Mouse (Mus musculus): ENCODE data around the gene Hdac4. TPM values are rescaled to one million over a fixed set of nuclear protein-coding genes. Genes with fewer than 3 reads are reported as not detected.

Hdac4 gene
- polyA plus RNA-seq, 1 experiment from 2014 or later: 15.4 TPM

GRCm38 (mm10) chr1:92050566-92050965, 144.9 kb downstream of the Hdac4 start:
- Histone ChIP-seq H3K9ac (ENCODE audit: low read length) (no peak overlapping the region), H3K9me3 (ENCODE audit: control insufficient read depth, low read length) (no peaks in the 10 kb centered on the region), H3K4me3 (ENCODE audit: control insufficient read depth in 1 of 2, insufficient read depth in 1 of 2, low read depth in 1 of 2, low read length in 2 of 2) (no peak overlapping the region), H3K4me1 (ENCODE audit: control insufficient read depth in 2 of 2, insufficient read depth in 2 of 2, low read length in 2 of 2) (peaks cover 29% of the 10 kb centered on the region in 2 experiments), H3K4me2 (ENCODE audit: low read length) (no peak overlapping the region), H3K36me3 (ENCODE audit: control insufficient read depth, insufficient read depth, low read length) (no peaks in the 10 kb centered on the region), H3K27ac (replicated peaks in 1 of 2; ENCODE audit: control insufficient read depth in 1 of 2, insufficient read depth in 1 of 2, low read depth in 2 of 2, low read length in 2 of 2) (no peak overlapping the region), H3K27me3 (ENCODE audit: control insufficient read depth, insufficient read depth, low read length) (no peaks in the 10 kb centered on the region; the same call in 1 of the 2 replicates)
- no peak for ATAC-seq (ENCODE audit: insufficient number of reproducible peaks, insufficient read depth, low FRiP score, low read depth)
- WGBS: 57% methylated on average over 3 of the region's 3 CpGs

GRCm38 (mm10) chr1:92048415-92049354, 146.8 kb downstream of the Hdac4 start:
- Histone ChIP-seq H3K36me3 (ENCODE audit: control insufficient read depth, insufficient read depth, low read length) (no peaks in the 10 kb centered on the region), H3K27ac (replicated peaks in 1 of 2; ENCODE audit: control insufficient read depth in 1 of 2, insufficient read depth in 1 of 2, low read depth in 2 of 2, low read length in 2 of 2) (no peak overlapping the region), H3K9me3 (ENCODE audit: control insufficient read depth, low read length) (no peaks in the 10 kb centered on the region), H3K9ac (ENCODE audit: low read length) (no peak overlapping the region), H3K27me3 (ENCODE audit: control insufficient read depth, insufficient read depth, low read length) (no peaks in the 10 kb centered on the region; the same call in 1 of the 2 replicates), H3K4me1 (ENCODE audit: control insufficient read depth in 2 of 2, insufficient read depth in 2 of 2, low read length in 2 of 2) (peaks cover 24 to 34% of the 10 kb centered on the region in 2 experiments), H3K4me3 (ENCODE audit: control insufficient read depth in 1 of 2, insufficient read depth in 1 of 2, low read depth in 1 of 2, low read length in 2 of 2) (no peak overlapping the region), H3K4me2 (ENCODE audit: low read length) (no peak overlapping the region)
- no peak for ATAC-seq (ENCODE audit: insufficient number of reproducible peaks, insufficient read depth, low FRiP score, low read depth)
- 61% methylated on average over 4 of the region's 4 CpGs for WGBS

GRCm38 (mm10) chr1:92045671-92046070, 149.8 kb downstream of the Hdac4 start:
- H3K4me1 ChIP-seq (ENCODE audit: control insufficient read depth in 2 of 2, insufficient read depth in 2 of 2, low read length in 2 of 2): peaks cover 16 to 35% of the 10 kb centered on the region in 2 experiments
- H3K9me3 ChIP-seq (ENCODE audit: control insufficient read depth, low read length): no peaks in the 10 kb centered on the region
- no peaks in the 10 kb centered on the region for H3K36me3 ChIP-seq (ENCODE audit: control insufficient read depth, insufficient read depth, low read length)
- 88% methylated on average over 1 of the region's 1 CpGs for WGBS
- ATAC-seq (ENCODE audit: insufficient number of reproducible peaks, insufficient read depth, low FRiP score, low read depth): no peak
- no peak overlapping the region for H3K4me2 ChIP-seq (ENCODE audit: low read length)
- H3K27ac ChIP-seq (replicated peaks in 1 of 2; ENCODE audit: control insufficient read depth in 1 of 2, insufficient read depth in 1 of 2, low read depth in 2 of 2, low read length in 2 of 2): no peak overlapping the region
- H3K4me3 ChIP-seq (ENCODE audit: control insufficient read depth in 1 of 2, insufficient read depth in 1 of 2, low read depth in 1 of 2, low read length in 2 of 2): no peak overlapping the region
- no peaks in the 10 kb centered on the region for H3K27me3 ChIP-seq (ENCODE audit: control insufficient read depth, insufficient read depth, low read length)
- no peak overlapping the region for H3K9ac ChIP-seq (ENCODE audit: low read length)

GRCm38 (mm10) chr1:92044868-92045267, 150.6 kb downstream of the Hdac4 start:
- Histone ChIP-seq H3K4me2 (ENCODE audit: low read length) (no peak overlapping the region), H3K4me1 (ENCODE audit: control insufficient read depth in 2 of 2, insufficient read depth in 2 of 2, low read length in 2 of 2) (peaks cover 14 to 35% of the 10 kb centered on the region in 2 experiments), H3K27me3 (ENCODE audit: control insufficient read depth, insufficient read depth, low read length) (no peaks in the 10 kb centered on the region), H3K27ac (replicated peaks in 1 of 2; ENCODE audit: control insufficient read depth in 1 of 2, insufficient read depth in 1 of 2, low read depth in 2 of 2, low read length in 2 of 2) (0 out of 4 replicates have a peak overlapping the region, but pooled peaks of 1 of the 2 experiments have one; percentile 1), H3K4me3 (ENCODE audit: control insufficient read depth in 1 of 2, insufficient read depth in 1 of 2, low read depth in 1 of 2, low read length in 2 of 2) (no peak overlapping the region), H3K9me3 (ENCODE audit: control insufficient read depth, low read length) (no peaks in the 10 kb centered on the region), H3K36me3 (ENCODE audit: control insufficient read depth, insufficient read depth, low read length) (no peaks in the 10 kb centered on the region), H3K9ac (ENCODE audit: low read length) (no peak overlapping the region)
- no peak for ATAC-seq (ENCODE audit: insufficient number of reproducible peaks, insufficient read depth, low FRiP score, low read depth)
- 86% methylated on average over 3 of the region's 3 CpGs for WGBS

- peaks cover 8 to 32% of the 10 kb centered on the region in 2 experiments for H3K4me1 ChIP-seq (ENCODE audit: control insufficient read depth in 2 of 2, insufficient read depth in 2 of 2, low read length in 2 of 2)
- H3K9ac ChIP-seq (ENCODE audit: low read length): no peak overlapping the region
- ATAC-seq (ENCODE audit: insufficient number of reproducible peaks, insufficient read depth, low FRiP score, low read depth): no peak
- no peaks in the 10 kb centered on the region for H3K36me3 ChIP-seq (ENCODE audit: control insufficient read depth, insufficient read depth, low read length)
- no peak overlapping the region for H3K4me3 ChIP-seq (ENCODE audit: control insufficient read depth in 1 of 2, insufficient read depth in 1 of 2, low read depth in 1 of 2, low read length in 2 of 2)
- no peaks in the 10 kb centered on the region for H3K9me3 ChIP-seq (ENCODE audit: control insufficient read depth, low read length)
- no peak overlapping the region for H3K4me2 ChIP-seq (ENCODE audit: low read length)
- no peaks in the 10 kb centered on the region for H3K27me3 ChIP-seq (ENCODE audit: control insufficient read depth, insufficient read depth, low read length)
- 0 out of 4 replicates have a peak overlapping the region, but pooled peaks of 1 of the 2 experiments have one; percentile 1 for H3K27ac ChIP-seq (replicated peaks in 1 of 2; ENCODE audit: control insufficient read depth in 1 of 2, insufficient read depth in 1 of 2, low read depth in 2 of 2, low read length in 2 of 2)
These were observed 151.5 kb downstream of the Hdac4 start for GRCm38 (mm10) chr1:92043989-92044388.

GRCm38 (mm10) chr1:92042126-92042525, 153.4 kb downstream of the Hdac4 start:
- Histone ChIP-seq H3K4me2 (ENCODE audit: low read length) (no peak overlapping the region), H3K27me3 (ENCODE audit: control insufficient read depth, insufficient read depth, low read length) (no peaks in the 10 kb centered on the region), H3K27ac (replicated peaks in 1 of 2; ENCODE audit: control insufficient read depth in 1 of 2, insufficient read depth in 1 of 2, low read depth in 2 of 2, low read length in 2 of 2) (no peak overlapping the region), H3K4me1 (ENCODE audit: control insufficient read depth in 2 of 2, insufficient read depth in 2 of 2, low read length in 2 of 2) (peaks cover 4 to 27% of the 10 kb centered on the region in 2 experiments), H3K36me3 (ENCODE audit: control insufficient read depth, insufficient read depth, low read length) (no peaks in the 10 kb centered on the region), H3K9ac (ENCODE audit: low read length) (no peak overlapping the region), H3K4me3 (ENCODE audit: control insufficient read depth in 1 of 2, insufficient read depth in 1 of 2, low read depth in 1 of 2, low read length in 2 of 2) (no peak overlapping the region), H3K9me3 (ENCODE audit: control insufficient read depth, low read length) (no peaks in the 10 kb centered on the region)
- no peak for ATAC-seq (ENCODE audit: insufficient number of reproducible peaks, insufficient read depth, low FRiP score, low read depth)
- 29% methylated on average over 3 of the region's 3 CpGs for WGBS

GRCm38 (mm10) chr1:92041290-92041689, 154.2 kb downstream of the Hdac4 start:
- Histone ChIP-seq H3K27me3 (ENCODE audit: control insufficient read depth, insufficient read depth, low read length) (no peaks in the 10 kb centered on the region), H3K27ac (replicated peaks in 1 of 2; ENCODE audit: control insufficient read depth in 1 of 2, insufficient read depth in 1 of 2, low read depth in 2 of 2, low read length in 2 of 2) (no peak overlapping the region), H3K36me3 (ENCODE audit: control insufficient read depth, insufficient read depth, low read length) (no peaks in the 10 kb centered on the region), H3K4me2 (ENCODE audit: low read length) (no peak overlapping the region), H3K4me1 (ENCODE audit: control insufficient read depth in 2 of 2, insufficient read depth in 2 of 2, low read length in 2 of 2) (peaks cover 8 to 33% of the 10 kb centered on the region in 2 experiments), H3K9me3 (ENCODE audit: control insufficient read depth, low read length) (no peaks in the 10 kb centered on the region), H3K9ac (ENCODE audit: low read length) (no peak overlapping the region), H3K4me3 (ENCODE audit: control insufficient read depth in 1 of 2, insufficient read depth in 1 of 2, low read depth in 1 of 2, low read length in 2 of 2) (no peak overlapping the region)
- WGBS: 84% methylated on average over 3 of the region's 3 CpGs
- ATAC-seq (ENCODE audit: insufficient number of reproducible peaks, insufficient read depth, low FRiP score, low read depth): no peak
